Mouse (Mus musculus): ENCODE data around the gene 9830107B12Rik.
"Not testable (repeated sequence)": the region's sequence is repeated elsewhere in the genome, so short reads cannot be mapped to it uniquely, and the experiment has no call there.

Gene 9830107B12Rik

GRCm38 (mm10) chr17:48146120-48146519 lies at the start of gene 9830107B12Rik:
Gene 9830107B12Rik (minus strand): TSS chr17:48146268.
- in situ Hi-C loops (cut with MboI, MseI) = no loop called here

- in situ Hi-C loops (cut with MboI, MseI) = no loop called here
Measured at GRCm38 (mm10) chr17:48192366-48192765, 46.3 kb upstream of the 9830107B12Rik start.

DNA sequence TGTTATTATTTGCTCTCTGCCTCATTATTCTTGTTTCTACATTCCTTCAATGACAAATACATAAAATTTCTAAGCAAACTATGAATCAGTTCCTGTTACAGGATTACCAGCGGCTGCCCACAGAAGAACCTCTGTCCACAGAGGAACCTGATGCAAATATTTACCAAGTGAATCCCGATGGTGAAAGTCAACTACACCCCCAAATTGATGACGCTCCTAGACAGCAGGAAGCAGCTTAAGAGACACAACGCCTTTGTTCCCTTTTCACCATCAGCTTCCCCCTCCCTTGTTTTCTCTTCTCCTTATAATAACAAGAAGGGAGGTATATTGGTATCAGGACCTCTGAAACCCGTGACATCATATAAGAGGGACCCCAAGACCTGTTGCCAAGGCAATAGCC lies 39.2 kb upstream of the 9830107B12Rik start:
- in situ Hi-C loops (cut with MboI, MseI) = no loop called here

GRCm38 (mm10) chr17:48167103-48167502 lies 21.0 kb upstream of the 9830107B12Rik start, which contains the start of gene A530064D06Rik:
Gene A530064D06Rik (minus strand): TSS chr17:48167275.
- in situ Hi-C loops (cut with MboI, MseI) = not testable (repeated sequence)

DNA sequence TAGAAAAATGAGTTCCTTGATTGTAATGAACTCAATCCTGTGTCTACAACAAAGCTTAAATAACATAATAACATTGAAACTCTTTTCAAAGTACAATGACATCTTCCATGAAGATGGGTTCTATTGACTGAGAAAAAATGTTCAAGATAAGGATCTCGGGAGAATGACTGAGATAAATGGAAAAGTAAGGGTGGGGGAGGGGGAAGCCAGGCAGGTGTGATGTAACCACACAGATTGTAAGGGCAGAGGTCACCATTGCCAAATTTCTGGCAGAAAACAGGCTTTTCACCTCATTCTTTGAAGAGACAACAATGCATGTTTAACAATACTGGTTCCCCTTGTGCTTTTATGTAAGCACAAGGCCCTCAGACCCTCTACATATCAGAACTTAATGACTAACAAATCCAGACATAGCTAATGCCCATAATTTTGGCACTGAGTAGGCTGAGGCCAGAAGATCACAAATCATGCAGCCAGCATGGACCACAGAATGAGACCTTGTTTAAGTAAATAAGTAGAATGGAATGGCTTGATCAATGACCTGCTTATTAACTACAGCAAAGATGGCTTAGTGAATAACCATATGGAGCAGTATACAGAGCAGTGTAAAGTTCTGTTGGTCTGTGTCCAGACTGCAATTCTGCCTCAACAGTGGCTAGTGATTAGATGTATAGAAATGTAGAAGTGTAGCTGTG lies 11.5 kb upstream of the 9830107B12Rik start:
- in situ Hi-C loops (cut with MboI, MseI) = no loop called here

DNA sequence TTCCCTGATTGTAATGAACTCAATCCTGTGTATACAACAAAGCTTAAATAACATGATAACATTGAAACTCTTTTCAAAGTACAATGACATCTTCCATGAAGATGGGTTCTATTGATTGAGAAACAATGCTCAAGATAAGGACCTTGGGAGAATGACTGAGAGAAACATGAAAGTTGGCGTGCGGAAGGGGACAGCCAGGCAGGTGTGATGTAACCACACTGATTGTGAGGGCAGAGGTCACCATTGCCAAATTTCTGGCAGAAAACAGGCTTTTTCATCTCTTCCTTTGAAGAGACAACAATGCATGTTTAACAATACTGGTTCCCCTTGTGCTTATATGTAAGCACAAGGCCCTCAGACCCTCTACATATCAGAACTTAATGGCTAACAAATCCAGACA lies 13.3 kb downstream of the 9830107B12Rik start:
- in situ Hi-C loops (cut with MboI, MseI) = no loop called here

DNA sequence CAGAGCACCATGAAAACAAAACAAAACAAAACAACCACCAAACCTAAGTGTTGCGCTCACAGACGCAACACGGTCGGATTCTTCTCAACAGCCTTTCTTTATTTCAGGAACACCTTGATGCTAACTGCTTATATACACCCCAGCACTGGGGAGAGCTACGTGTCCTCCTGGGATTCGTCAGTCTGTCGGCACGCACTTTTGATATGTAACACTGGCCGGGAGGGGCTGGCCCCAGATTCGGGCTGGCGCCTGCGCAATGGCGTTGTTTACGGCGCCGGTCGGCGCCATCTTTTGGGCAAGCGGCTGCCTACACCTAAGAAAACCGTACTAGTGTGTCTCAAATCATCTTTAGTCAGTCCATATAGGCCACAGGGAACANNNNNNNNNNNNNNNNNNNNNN lies 25.6 kb downstream of the 9830107B12Rik start:
- in situ Hi-C loops (cut with MboI, MseI) = no loop called here

DNA sequence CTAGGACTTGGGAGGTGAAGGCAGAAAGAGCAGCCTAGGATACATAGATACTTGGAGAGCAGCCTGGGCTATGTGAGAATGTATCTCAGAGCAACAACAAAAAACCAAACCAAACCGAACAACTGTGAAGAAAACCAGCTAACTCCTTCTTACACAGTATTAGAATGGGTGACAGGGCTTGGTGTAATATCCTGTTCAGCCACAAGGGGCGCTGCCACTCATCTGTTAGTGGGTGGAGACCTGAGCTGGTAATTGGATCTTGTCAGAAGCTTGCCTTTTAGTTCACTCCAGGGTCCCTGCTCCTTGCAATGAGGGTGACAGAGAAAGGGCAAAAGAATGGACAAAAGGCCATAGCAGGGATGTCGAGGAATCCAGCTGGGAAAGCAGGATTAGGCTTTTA lies 26.4 kb downstream of the 9830107B12Rik start:
- in situ Hi-C loops (cut with MboI, MseI) = no loop called here

GRCm38 (mm10) chr17:48118570-48118969 lies 27.5 kb downstream of the 9830107B12Rik start:
- in situ Hi-C loops (cut with MboI, MseI) = no loop called here

- in situ Hi-C loops (cut with MboI, MseI) = no loop called here
Measured at GRCm38 (mm10) chr17:48110547-48111287, 35.4 kb downstream of the 9830107B12Rik start.

DNA sequence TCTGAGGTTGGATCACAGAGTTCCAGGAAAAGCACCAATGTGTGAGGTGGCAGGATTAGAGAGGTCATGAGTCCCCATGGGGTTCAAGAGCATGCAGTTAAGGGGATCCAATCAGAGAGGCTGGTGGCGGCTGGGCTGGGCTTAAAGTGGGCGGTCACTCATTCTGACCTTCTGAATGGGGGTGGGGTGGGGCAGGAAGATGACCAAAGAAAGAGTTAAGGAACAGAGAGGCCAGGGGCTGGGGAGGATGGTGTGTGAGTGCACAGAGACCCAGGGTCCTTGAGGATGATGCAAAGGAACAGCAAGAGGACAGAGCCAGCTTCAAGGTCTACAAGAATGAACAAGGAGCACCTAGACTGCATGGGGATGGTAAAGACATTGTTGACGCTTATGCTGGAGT lies 37.5 kb downstream of the 9830107B12Rik start:
- in situ Hi-C loops (cut with MboI, MseI) = no loop called here

DNA sequence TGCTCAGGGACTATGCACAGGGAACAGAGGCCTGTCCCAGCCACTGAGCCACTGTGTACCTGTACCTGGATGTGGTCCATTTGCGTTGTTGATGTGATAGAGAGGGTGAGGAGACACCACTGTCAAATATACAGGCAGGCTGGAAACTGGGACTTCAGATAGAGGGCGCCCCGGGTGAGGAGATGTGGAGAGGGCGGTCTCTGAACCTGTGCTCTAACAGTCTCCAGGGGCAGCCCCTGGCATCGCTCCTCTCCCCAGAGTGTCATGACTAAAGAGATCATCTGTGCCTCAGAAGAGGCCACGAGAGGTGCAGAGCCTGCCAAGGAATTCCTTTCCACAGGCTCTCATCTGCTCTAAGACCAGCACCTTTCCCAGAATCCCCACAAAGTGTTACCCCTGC lies 38.2 kb downstream of the 9830107B12Rik start:
- in situ Hi-C loops (cut with MboI, MseI) = no loop called here

- in situ Hi-C loops (cut with MboI, MseI) = no loop called here
Measured at GRCm38 (mm10) chr17:48107333-48107732, 38.7 kb downstream of the 9830107B12Rik start.

DNA sequence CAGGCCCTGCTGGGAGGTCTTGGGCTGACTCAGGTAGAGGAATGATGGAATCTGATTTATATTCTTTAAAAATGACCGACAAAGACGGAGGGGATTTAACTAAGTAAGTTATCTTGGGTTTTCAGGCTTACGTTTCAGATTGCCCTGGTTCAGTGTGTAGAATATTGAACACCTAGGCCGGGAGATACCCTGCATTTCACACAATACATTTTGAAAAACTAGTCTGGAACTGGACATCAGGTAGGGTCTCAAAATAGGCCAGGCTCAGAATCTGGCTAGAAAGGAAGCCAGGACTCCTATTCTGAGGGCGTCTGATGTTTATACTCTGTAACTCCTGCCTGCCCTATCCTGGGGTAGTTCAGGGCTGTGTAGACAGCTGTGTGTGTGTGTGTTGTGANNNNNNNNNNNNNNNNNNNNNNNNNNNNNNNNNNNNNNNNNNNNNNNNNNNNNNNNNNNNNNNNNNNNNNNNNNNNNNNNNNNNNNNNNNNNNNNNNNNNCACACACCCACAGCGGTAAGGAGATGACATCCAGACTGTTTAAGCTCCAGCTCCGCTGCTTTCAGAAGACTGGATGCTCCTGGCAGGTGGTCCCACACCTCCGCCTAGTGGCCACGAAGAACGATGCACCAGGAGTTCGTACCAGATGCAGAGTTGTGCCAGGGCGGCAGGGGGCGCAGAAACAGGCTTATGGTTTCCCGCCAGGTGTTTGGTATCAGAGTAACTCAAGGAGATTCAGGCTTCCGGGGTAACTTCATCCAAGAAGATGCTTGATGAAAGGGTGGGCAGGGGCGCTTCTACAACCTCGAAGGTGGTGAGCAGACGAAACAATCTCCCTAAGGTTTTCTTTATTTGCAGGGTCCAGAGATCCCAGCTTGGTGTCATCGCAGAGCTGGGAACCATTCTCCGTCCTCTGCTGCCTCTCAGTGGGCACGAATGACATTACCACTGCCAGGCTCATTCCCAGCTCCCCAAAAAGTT lies 45.3 kb downstream of the 9830107B12Rik start:
- in situ Hi-C loops (cut with MboI, MseI) = loop anchor here (5.0 kb wide), 1 partner anchor 308 kb away; no protein-coding TSS in a partner anchor

- in situ Hi-C loops (cut with MboI, MseI) = loop anchor here (5.0 kb wide), 1 partner anchor 172 kb away; no protein-coding TSS in a partner anchor
Measured at GRCm38 (mm10) chr17:48099312-48099711, 46.8 kb downstream of the 9830107B12Rik start.

DNA sequence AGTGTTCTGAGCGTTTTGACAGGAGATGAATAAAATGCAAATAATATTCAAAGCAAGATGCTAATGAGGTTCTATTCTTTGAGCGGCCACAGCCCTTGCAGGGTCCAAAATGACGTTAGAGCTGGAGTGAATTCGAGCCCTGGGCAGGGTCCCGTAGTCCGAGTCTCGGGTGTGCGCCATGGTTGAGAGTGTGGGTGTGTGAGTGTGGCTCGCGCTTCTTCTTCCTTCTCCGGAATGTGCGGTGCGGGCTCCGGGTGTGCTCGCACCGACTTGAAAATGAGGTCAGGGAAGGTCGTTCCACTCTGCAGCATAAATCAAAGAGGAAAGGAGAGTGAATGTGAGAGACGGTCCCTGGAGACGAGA lies 47.6 kb downstream of the 9830107B12Rik start:
- in situ Hi-C loops (cut with MboI, MseI) = loop anchor here (5.0 kb wide), 1 partner anchor 171 kb away; no protein-coding TSS in a partner anchor

GRCm38 (mm10) chr17:48097743-48098527 lies 48.1 kb downstream of the 9830107B12Rik start:
- in situ Hi-C loops (cut with MboI, MseI) = loop anchor here (5.0 kb wide), 1 partner anchor 171 kb away; no protein-coding TSS in a partner anchor

GRCm38 (mm10) chr17:48097011-48097742 lies 48.9 kb downstream of the 9830107B12Rik start:
- in situ Hi-C loops (cut with MboI, MseI) = loop anchor here (5.0 kb wide), 1 partner anchor 170 kb away; no protein-coding TSS in a partner anchor

DNA sequence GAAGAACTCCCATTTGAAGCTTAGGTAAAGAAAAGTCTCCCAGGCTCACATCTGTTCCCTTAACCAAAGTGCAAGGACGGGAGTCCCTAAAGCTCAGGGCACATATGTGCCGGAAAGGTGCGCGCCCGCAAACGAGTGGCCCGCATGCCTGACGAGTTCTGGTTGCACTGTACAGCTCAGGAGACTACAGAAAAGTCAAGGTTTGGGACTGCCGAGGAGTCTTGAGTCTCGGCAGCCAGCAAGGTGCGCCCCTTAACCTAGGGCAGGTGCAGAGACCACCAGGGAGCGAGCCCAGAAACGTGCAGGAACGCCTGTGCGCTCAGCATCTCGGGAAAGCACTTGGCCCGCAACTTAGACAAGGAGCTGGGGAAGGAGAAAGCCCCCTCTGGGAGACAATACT lies 49.7 kb downstream of the 9830107B12Rik start:
- in situ Hi-C loops (cut with MboI, MseI) = loop anchor here (5.0 kb wide), 1 partner anchor 169 kb away; no protein-coding TSS in a partner anchor

- in situ Hi-C loops (cut with MboI, MseI) = loop anchor here (5.0 kb wide), 1 partner anchor 168 kb away; no protein-coding TSS in a partner anchor
Measured at GRCm38 (mm10) chr17:48095718-48096121, 50.3 kb downstream of the 9830107B12Rik start.

All from T-helper 2 cell (primary cell).